Mouse (Mus musculus): ENCODE results near the gene Klrg1.

The Klrg1 gene

GRCm38 (mm10) chr6:122292184-122292583, 9.5 kb upstream of the Klrg1 start:
- no peak for DNase-seq (ENCODE audit: low read depth)

DNA sequence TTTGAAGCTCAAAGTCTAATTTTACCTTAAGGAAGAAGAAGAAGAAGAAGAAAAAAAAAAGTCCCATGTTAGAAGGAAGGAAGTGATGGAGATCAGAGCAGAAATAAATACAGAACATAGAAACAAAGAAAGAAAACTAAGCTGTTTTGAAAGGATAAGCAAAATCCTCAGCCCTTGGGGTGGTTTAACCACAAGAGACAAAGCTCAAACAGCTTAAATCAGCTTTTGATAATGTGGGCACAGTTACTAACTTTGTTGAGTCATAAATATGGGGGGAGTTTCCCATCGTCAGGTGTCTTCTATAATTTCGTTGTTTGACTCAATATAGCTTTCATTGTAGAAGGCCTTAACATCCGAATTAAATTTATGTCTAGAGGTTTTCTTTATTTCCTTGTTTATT, 9.1 kb upstream of the Klrg1 start:
- no peak for DNase-seq (ENCODE audit: low read depth)

DNA sequence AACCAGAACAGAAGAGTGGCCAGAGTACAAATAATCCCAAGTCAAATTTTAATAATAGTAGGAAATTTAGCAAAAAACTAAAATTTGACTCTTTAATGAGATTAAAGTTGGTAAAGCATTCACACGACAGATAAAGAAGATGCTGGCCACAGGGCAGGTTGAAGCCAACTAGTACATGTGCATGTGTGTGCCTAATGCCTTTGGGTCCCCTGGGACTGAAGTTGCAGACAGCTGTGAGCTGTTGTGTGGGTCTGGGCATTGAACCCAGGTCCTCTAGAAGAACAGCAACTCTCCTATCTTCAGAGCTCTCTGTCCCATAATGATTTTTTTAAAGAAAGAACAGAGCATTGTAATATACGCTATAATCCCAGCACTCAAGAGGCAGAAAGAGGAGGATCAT, 8.6 kb upstream of the Klrg1 start:
- no peak for DNase-seq (ENCODE audit: low read depth)

GRCm38 (mm10) chr6:122290253-122290652, 7.6 kb upstream of the Klrg1 start:
- DNase-seq (ENCODE audit: low read depth): no peak

- no peak for DNase-seq (ENCODE audit: low read depth)
Observed at GRCm38 (mm10) chr6:122289313-122289712, 6.6 kb upstream of the Klrg1 start.

DNA sequence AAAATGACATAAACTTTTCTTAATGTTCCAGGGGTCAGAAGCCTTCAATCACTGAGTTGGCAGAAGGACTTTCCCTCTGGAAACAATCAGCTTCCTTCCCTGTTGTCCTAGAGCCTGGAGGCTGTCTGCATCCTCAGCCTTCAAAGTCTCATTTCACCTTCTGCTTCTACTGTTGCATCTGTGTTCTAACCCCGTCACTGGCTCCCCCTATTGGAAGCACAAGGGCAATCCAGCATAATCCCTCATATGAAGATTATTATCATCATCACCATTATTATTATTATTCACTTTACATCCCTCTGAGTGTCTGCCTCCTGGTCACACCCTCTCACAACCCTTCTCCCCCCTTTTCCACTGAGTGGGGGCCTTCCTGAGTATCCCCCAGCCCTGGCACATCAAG, 5.6 kb upstream of the Klrg1 start:
- no peak for DNase-seq (ENCODE audit: low read depth)

GRCm38 (mm10) chr6:122284823-122285222, 2.1 kb upstream of the Klrg1 start:
- no peak for DNase-seq (ENCODE audit: low read depth)

DNA sequence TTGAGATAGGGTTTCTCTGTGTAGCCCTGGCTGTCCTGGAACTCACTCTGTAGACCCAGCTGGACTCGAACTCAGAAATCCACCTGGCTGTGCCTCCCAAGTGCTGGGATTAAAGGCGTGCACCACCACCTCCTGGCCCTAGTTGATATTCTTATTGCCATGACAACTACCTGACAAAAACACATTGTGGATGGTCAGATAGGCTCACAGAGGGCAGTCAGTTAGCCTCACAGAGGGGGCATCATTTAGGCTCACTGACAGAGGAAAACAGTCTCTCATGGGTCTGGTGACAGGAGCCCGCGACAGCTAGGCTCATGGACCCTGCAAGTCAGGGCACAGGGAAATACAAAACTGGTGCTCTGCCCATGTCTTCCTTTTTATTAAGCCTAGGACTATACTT, 1.6 kb upstream of the Klrg1 start:
- DNase-seq (ENCODE audit: low read depth): no peak

GRCm38 (mm10) chr6:122283429-122283828, 747 bp upstream of the Klrg1 start:
- no peak for DNase-seq (ENCODE audit: low read depth)

GRCm38 (mm10) chr6:122276565-122276964, 6.1 kb downstream of the Klrg1 start:
- DNase-seq (ENCODE audit: low read depth): no peak

DNA sequence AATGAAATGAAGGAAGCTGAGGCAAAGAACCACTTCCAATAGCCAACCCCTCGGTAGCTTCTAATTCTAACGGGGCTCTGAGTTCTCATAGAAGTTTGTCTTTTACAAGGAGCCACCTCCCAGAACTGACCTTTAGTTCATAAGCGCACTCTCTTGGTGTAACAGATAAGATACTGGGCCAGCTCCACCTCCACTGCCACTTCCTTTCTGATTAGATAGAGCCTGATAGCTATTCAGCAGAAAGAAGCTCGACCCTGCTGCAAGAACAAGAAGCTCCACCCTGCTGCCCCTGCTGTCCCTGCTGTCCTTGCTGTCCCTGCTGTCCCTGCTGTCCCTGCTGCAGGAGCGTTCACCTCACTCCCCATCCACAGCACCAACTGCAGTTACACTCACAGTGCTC, 8.1 kb downstream of the Klrg1 start:
- no peak for DNase-seq (ENCODE audit: low read depth)

- no peak for DNase-seq (ENCODE audit: low read depth)
Observed at GRCm38 (mm10) chr6:122270152-122270551, 12.5 kb downstream of the Klrg1 start.

GRCm38 (mm10) chr6:122269170-122269569, 13.5 kb downstream of the Klrg1 start:
- DNase-seq (ENCODE audit: low read depth): no peak

DNA sequence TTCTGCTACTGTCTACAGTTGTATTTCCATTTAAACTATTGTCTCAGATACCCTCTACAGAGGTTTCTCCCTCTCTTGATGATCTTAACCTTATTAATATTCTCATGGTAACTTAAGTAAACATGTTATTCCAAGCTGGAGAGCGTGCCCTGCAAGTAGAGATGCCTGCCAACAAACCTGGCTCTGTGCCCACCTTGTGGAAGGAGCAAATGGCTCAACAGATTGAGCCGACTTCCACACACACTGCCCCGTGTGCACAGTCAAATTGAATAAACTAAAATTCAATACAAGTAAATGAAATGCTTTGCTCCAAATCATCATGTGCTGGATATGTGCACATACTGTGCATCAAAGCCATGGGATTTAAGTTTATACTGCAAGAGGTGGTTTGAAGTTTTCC, 14.1 kb downstream of the Klrg1 start:
- DNase-seq (ENCODE audit: low read depth): peak; percentile 81

DNA sequence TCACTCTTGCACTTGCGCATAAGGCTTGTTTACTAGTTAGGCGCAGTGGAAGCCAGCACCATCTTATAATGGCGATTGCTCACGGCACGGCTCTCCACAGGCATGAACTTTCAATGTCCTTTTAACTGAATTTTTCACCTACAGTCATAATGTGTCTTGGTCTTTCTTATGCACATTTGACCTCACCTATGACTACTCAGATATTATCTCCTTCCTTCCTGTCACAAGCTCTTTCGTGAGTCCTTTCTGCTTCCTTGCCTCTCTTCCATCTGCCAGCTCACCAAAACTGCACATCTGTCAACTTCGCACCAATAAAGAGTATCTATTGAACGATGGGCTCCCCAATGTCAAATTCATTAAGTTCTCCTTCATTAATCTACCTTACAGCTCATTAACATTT, 20.1 kb downstream of the Klrg1 start:
- no peak for DNase-seq (ENCODE audit: low read depth)

- peak; percentile 64 for DNase-seq (ENCODE audit: low read depth)
Observed at GRCm38 (mm10) chr6:122252146-122252545, 30.5 kb downstream of the Klrg1 start.

- no peak for DNase-seq (ENCODE audit: low read depth)
Observed at GRCm38 (mm10) chr6:122250033-122250432, 32.6 kb downstream of the Klrg1 start.
